Mouse (Mus musculus) heart, embryonic 16.5 days (tissue): ENCODE measurements around the gene Olfr159. TPM values are rescaled to one million over a fixed set of nuclear protein-coding genes. Genes with fewer than 3 reads are reported as not detected.

Source experiments
- ATAC-seq: fragments of 200-750 bp; cut with Nextera tagmentation; replicated peaks from 2 replicates; pipeline ENCODE4 v1.8.0; 2017; ENCODE audit warnings: moderate number of reproducible peaks; ENCODE audit not compliant: insufficient read depth, low FRiP score; ENCODE audit errors: extremely low read depth
- H3K27ac ChIP-seq: fragments of 300-500 bp; sonication (generic); 2 replicates; pipeline ENCODE4 v1.5.1; 2014; ENCODE audit warnings: mild to moderate bottlenecking, low read length, control low read depth, moderate library complexity
- H3K27me3 ChIP-seq: fragments of 300-500 bp; sonication (generic); 2 replicates; pipeline ENCODE4 v1.6.1; 2014; ENCODE audit warnings: low read length, mixed read lengths; ENCODE audit not compliant: control insufficient read depth, insufficient read depth
- H3K36me3 ChIP-seq: fragments of 300-500 bp; sonication (generic); 2 replicates; pipeline ENCODE4 v1.6.1; 2014; ENCODE audit not compliant: control insufficient read depth, insufficient read depth
- H3K4me1 ChIP-seq: fragments of 300-500 bp; sonication (generic); 2 replicates; pipeline ENCODE4 v1.6.1; 2014; ENCODE audit warnings: low read length, mixed read lengths; ENCODE audit not compliant: control insufficient read depth, insufficient read depth
- H3K4me2 ChIP-seq: fragments of 300-500 bp; sonication (generic); 2 replicates; pipeline ENCODE4 v1.6.1; 2014; ENCODE audit warnings: low read depth, mild to moderate bottlenecking, control low read depth, low read length
- H3K4me3 ChIP-seq: fragments of 300-500 bp; sonication (generic); 2 replicates; pipeline ENCODE4 v1.5.1; 2014; ENCODE audit warnings: mild to moderate bottlenecking, control low read depth, low read length
- H3K9ac ChIP-seq: fragments of 300-500 bp; sonication (generic); 2 replicates; pipeline ENCODE4 v1.6.1; 2014; ENCODE audit warnings: low read length, control low read depth
- H3K9me3 ChIP-seq: fragments of 300-500 bp; sonication (generic); replicated peaks from 2 replicates; pipeline ENCODE4 v1.6.1; 2016; ENCODE audit warnings: low read length; ENCODE audit not compliant: control insufficient read depth
- WGBS: fragments of 180-500 bp; shearing (Covaris S2); extraction: QIAGEN DNeasy Blood & Tissue Kit; methylation state at CpG from one replicate; pipeline ENCODE4 v1.1.7; 2014; 5-methylcytosine and 5-hydroxymethylcytosine counted together
- polyA plus RNA-seq: library from polyadenylated mRNA; unstranded; fragments of >200 nt; fragmentation: Nextera tagmentation; extraction: Ambion mirVana; gene quantifications from 2 replicates; pipeline ENCODE4 v1.2.1, GENCODE M21; 2015

The Olfr159 gene
- polyA plus RNA-seq, 1 experiment from 2014 or later: not detected

DNA sequence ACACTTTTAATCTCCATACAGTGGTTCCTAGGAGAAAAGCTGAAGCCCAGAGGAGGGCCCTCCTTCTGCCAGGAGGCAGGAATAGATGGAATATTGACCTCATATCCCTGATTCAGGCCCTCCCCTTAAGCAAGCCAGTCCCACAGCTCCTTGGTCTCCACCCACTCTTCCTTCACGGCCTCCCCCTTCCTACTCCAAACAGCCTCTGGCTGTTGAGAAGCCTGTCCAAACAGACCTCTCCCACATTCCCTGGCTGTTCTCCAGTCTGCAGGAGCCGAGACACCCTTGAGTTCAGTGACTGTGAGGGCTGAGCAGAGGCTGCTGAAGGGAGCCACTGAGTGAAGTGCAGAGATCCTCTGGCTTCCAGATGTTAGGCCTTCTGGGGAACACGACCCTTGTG, 43.8 kb downstream of the Olfr159 start, which contains the start of gene Hrct1:
Gene Hrct1 (plus strand): TSS at position 194 of the 400 bp plus-strand sequence.
- no peaks in the 10 kb centered on the region for H3K9me3 ChIP-seq
- peaks cover 45% of the 10 kb centered on the region for H3K4me1 ChIP-seq
- 29% methylated on average over 3 of the region's 3 CpGs for WGBS
- ATAC-seq: peak; percentile 62
- no peak within 1 kb of the TSS for H3K4me2 ChIP-seq
- H3K4me3 ChIP-seq: no peak within 1 kb of the TSS
- H3K27me3 ChIP-seq: 0 out of 2 replicates have a peak, but pooled peaks cover 2% of the 10 kb centered on the region
- peak within 1 kb of the TSS; percentile 92 for H3K27ac ChIP-seq
- no peaks in the 10 kb centered on the region for H3K36me3 ChIP-seq
- H3K9ac ChIP-seq: peak within 1 kb of the TSS; percentile 56

DNA sequence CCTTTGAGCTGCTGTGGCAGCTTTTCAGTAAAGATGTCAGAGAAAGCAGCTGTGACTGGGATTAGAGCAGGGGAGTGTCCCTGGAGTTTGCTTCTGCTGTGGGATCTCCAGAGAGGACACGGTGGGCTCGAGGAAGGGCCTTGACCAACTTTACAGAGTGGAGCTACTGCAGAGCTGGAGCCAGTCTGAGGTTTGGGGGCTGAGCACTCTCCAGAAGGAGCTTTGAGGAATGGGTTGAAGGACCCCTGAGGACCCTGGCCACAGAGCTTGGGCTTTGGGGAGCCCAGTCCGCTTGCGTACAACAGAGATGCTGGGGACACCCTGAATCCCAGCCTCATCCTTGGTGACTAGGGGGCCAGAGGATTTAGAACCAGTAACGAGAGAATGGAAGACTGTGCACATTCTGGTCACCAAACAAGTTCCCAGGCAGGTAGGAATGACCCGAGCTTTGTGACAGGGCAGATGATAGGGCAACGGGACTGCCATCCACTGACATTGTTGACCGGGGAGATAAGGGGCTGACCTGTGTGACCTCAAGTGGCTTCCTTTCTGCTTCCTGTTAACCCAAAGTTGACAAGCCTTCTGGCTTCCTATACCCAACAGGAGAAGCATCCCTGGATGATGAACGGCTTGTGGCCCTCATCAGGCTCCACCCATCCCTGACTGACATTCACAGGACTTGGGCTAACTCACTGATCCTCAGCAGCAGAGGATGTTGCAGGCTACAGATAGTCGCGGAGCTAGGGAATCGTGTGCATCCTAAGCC, 44.4 kb downstream of the Olfr159 start:
- Histone ChIP-seq H3K36me3 (no peaks in the 10 kb centered on the region), H3K4me2 (no peak overlapping the region), H3K4me1 (peaks cover 45% of the 10 kb centered on the region), H3K27me3 (0 out of 2 replicates have a peak, but pooled peaks cover 2% of the 10 kb centered on the region), H3K27ac (peak overlapping the region; percentile 92), H3K9ac (no peak overlapping the region; the same call in 1 of the 2 replicates), H3K4me3 (no peak overlapping the region), H3K9me3 (no peaks in the 10 kb centered on the region)
- 49% methylated on average over 12 of the region's 12 CpGs for WGBS
- peak; percentile 11; the same call in 1 of the 2 replicates for ATAC-seq

DNA sequence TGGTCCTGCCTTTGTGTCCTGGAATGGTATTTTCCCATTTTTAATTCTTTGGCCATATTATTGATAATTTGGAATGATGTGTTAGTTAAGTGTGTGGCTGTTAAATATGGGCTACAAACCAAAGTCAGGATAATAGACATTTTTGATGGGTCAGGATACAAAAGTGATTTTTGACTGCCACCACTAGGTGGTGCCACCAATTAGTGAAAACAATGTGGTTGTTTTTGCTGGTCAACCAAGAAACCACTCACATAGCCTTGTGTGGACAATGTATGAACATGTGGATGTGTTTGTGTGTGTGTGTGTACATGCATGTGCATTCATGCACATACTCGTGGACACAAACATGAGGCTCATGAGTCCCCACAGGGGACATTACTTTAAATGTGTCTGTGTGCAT, 46.0 kb downstream of the Olfr159 start:
- no peak overlapping the region for H3K4me2 ChIP-seq
- H3K36me3 ChIP-seq: no peaks in the 10 kb centered on the region
- H3K4me3 ChIP-seq: no peak overlapping the region
- H3K9ac ChIP-seq: no peak overlapping the region
- no peaks in the 10 kb centered on the region for H3K9me3 ChIP-seq
- peaks cover 39% of the 10 kb centered on the region for H3K4me1 ChIP-seq
- WGBS: 8% methylated on average over 1 of the region's 1 CpGs
- no peak for ATAC-seq
- H3K27ac ChIP-seq: no peak overlapping the region
- H3K27me3 ChIP-seq: no peaks in the 10 kb centered on the region

DNA sequence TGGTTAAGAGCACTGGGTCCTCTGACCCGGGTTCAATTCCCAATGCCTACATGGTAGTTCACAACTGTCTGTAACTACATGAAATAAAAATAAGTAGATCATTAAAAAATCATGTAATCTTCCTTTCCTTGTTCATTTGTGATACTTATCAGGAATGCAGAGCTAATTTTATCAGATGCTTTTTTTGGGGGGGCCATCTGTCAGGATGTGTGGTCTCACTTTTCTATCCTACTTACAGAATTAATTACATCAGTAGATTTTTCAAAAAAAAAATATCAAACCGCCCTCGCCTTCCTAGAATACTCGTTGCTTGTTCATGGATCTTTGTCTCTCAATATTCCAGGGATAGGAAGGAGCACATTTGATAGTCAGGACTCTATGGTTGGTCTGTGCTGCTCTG, 48.6 kb downstream of the Olfr159 start:
- H3K4me1 ChIP-seq: peaks cover 13% of the 10 kb centered on the region
- no peaks in the 10 kb centered on the region for H3K36me3 ChIP-seq
- no peaks in the 10 kb centered on the region for H3K9me3 ChIP-seq
- no peak for ATAC-seq
- H3K27ac ChIP-seq: no peak overlapping the region
- no peak overlapping the region for H3K4me2 ChIP-seq
- 84% methylated on average over 4 of the region's 4 CpGs for WGBS
- H3K4me3 ChIP-seq: no peak overlapping the region
- H3K9ac ChIP-seq: no peak overlapping the region
- no peaks in the 10 kb centered on the region for H3K27me3 ChIP-seq

GRCm38 (mm10) chr4:43720491-43721228, 50.1 kb downstream of the Olfr159 start:
- H3K4me3 ChIP-seq: no peak overlapping the region
- H3K9me3 ChIP-seq: no peaks in the 10 kb centered on the region
- H3K4me2 ChIP-seq: peak overlapping the region; percentile 54
- H3K36me3 ChIP-seq: no peaks in the 10 kb centered on the region
- H3K27ac ChIP-seq: peak overlapping the region; percentile 87
- H3K4me1 ChIP-seq: peaks cover 7% of the 10 kb centered on the region
- 0 out of 2 replicates have a peak overlapping the region, but pooled peaks have one; percentile 20 for H3K9ac ChIP-seq
- no peak for ATAC-seq
- no peaks in the 10 kb centered on the region for H3K27me3 ChIP-seq
- WGBS: 29% methylated on average over 15 of the region's 16 CpGs

Other genes starting within 250 kb of the Olfr159 start
- gene Tpm2, start 247.2 kb downstream of the Olfr159 start, polyA plus RNA-seq: 162 and 177 TPM in 2 replicates
- gene Creb3, start 208.7 kb downstream of the Olfr159 start, polyA plus RNA-seq: 60.3 and 61.8 TPM in 2 replicates
- gene Tln1, start 208.3 kb downstream of the Olfr159 start, polyA plus RNA-seq: 68.7 and 80.0 TPM in 2 replicates
- 20.9 and 21.7 TPM in 2 replicates for gene Rgp1, start 192.3 kb downstream of the Olfr159 start, polyA plus RNA-seq
- gene Gba2, start 192.1 kb downstream of the Olfr159 start, polyA plus RNA-seq: 22.7 TPM in 2 replicates
- gene Msmp, start 186.5 kb downstream of the Olfr159 start, polyA plus RNA-seq: 0.89 and 1.1 TPM in 2 replicates
- 9.1 and 9.7 TPM in 2 replicates for gene Npr2, start 139.1 kb downstream of the Olfr159 start, polyA plus RNA-seq
- gene Spag8, start 117.4 kb downstream of the Olfr159 start, polyA plus RNA-seq: 1.2 and 1.3 TPM in 2 replicates
- 172 and 185 TPM in 2 replicates for gene Hint2, start 114.5 kb downstream of the Olfr159 start, polyA plus RNA-seq
- gene Tmem8b, start 102.0 kb downstream of the Olfr159 start, polyA plus RNA-seq: 3.6 and 3.9 TPM in 2 replicates
- gene Fam221b, start 101.9 kb downstream of the Olfr159 start, polyA plus RNA-seq: 1.6 and 2.9 TPM in 2 replicates
- not detected in 2 replicates for gene Olfr70, start 70.2 kb downstream of the Olfr159 start, polyA plus RNA-seq
- gene Olfr71, start 60.8 kb downstream of the Olfr159 start, polyA plus RNA-seq: not detected in 2 replicates
- gene Hrct1, start 43.8 kb downstream of the Olfr159 start, polyA plus RNA-seq: 1.4 and 1.7 TPM in 2 replicates
- 0.42 and 0.54 TPM in 2 replicates for gene Spaar, start 41.0 kb downstream of the Olfr159 start, polyA plus RNA-seq
- not detected in 2 replicates for gene Olfr156, start 52.9 kb upstream of the Olfr159 start, polyA plus RNA-seq
- not detected in 2 replicates for gene Olfr157, start 69.2 kb upstream of the Olfr159 start, polyA plus RNA-seq
- gene Olfr155, start 80.6 kb upstream of the Olfr159 start, polyA plus RNA-seq: not detected in 2 replicates
- 8.6 and 8.9 TPM in 2 replicates for gene Reck, start 104.5 kb upstream of the Olfr159 start, polyA plus RNA-seq
- gene Glipr2, start 186.4 kb upstream of the Olfr159 start, polyA plus RNA-seq: 51.4 and 53.7 TPM in 2 replicates
- not detected in 2 replicates for gene Ccin, start 212.5 kb upstream of the Olfr159 start, polyA plus RNA-seq
- gene Clta, start 233.4 kb upstream of the Olfr159 start, polyA plus RNA-seq: 134 and 150 TPM in 2 replicates